Mouse (Mus musculus): Measurements from ENCODE around the gene Klhdc7b. TPM values are rescaled to one million over a fixed set of nuclear protein-coding genes. Genes with fewer than 3 reads are reported as not detected.
"Not testable (repeated sequence)": the region's sequence is repeated elsewhere in the genome, so short reads cannot be mapped to it uniquely, and the experiment has no call there.

The Klhdc7b gene
- polyA plus RNA-seq, 1 experiment = not detected

DNA sequence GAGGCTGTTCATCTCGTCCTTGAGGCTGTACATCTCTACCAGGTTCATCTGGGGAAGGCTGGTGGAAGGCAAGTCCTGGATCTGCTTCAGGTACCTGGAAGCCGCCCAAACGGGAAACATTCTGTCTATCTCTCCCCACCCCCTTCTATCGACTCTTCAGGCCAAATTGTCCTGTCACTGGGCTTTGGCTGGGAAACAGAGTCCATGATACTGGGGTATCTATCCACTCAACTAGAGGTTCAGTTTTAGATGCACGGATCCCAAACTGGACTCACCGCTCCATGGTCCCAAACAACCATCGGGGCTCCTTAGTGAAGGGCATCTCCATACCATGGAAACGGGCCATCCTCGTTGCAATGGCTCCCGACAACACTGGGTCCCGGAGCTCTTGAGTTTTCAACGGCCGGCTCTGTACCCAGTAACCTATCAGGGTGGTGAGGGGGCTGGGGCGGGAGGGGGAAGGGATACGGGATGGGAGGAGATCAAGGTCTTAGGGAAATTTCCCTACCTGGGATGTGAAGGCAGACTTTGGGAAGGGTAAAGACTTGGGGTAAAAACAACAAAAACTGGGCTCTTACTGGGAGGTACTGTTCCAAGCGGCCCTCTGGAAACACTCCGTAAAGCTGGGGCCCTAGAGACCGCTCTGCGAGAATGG, 43.5 kb downstream of the Klhdc7b start:
- no peak for DNase-seq (ENCODE audit: low spot score)

GRCm38 (mm10) chr15:89428821-89429351, 44.2 kb downstream of the Klhdc7b start:
- DNase-seq (ENCODE audit: low spot score) = no peak

DNA sequence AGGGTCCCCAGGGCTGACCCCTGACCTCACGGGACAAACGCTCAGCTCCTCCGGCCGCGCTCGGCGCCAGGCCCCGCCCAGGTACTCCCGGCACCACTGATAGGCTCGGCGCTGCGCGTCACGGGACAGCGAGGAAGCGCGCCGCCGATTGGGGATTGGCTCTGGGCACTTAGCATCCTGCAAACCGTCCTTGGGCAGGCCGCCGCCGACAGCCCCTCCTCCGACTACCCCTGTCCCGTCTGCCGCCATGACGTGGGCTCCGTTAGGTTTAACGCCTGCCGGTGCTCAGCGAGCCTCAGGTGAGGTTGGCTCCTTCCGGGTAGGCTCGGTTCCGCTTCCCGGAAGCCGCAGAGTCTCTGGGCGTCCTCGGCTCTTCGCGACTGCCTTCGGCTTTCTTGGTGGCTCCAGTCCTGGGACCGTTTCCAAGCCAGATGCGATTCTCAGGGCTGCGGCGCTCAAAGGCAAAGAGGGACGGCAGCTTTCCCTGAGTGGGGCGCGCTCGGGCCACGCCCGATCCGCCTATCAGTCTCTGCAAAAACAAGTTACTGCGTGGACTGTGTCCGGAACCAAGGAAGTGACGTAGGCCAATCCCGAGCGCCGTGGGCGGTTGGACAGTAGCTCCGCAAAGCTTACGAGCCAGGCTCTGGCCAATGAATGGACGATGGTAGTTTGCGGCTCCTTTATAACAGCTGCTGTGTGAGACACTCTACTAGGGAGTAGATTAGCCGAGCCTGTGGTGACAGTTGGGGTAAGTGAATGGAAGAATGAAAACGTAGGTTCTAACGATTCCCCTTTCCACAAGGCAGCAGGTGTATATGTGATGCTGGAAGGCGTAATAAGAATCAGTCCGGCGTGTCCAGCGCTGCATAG, 44.9 kb downstream of the Klhdc7b start, which contains the start of the genes C730034F03Rik, Gm44502 and Chkb:
C730034F03Rik (plus strand) TSS at position 238 of the 870 bp plus-strand sequence.
Gm44502 (minus strand) TSS at position 345 of the 870 bp plus-strand sequence.
Chkb (minus strand) TSS at position 557 of the 870 bp plus-strand sequence.
- DNase-seq (ENCODE audit: low spot score) = peak; percentile 83

- DNase-seq (ENCODE audit: low spot score) = no peak
These were observed 45.6 kb downstream of the Klhdc7b start for GRCm38 (mm10) chr15:89430341-89430740.

DNA sequence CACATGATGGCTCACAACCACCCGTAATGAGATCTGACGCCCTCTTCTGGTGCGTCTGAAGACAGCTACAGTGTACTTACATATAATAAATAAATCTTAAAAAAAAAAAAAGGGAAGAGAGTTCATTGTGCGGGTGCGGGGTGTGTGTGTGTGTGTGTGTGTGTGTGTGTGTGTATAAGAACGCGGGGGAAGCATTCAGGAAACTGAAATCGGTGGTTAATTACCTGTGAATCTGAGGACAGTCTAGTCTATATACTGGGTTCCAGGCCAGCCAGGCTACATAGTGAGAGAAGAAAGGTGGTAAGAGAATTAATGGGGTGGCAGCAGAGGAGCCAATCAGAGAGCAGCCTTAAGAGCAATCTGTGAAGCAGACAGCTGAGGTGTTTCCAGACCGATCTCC, 46.1 kb downstream of the Klhdc7b start:
- DNase-seq (ENCODE audit: low spot score) = not testable (repeated sequence)

- DNase-seq (ENCODE audit: low spot score) = no peak
These were observed 46.6 kb downstream of the Klhdc7b start for GRCm38 (mm10) chr15:89431271-89431670.

DNA sequence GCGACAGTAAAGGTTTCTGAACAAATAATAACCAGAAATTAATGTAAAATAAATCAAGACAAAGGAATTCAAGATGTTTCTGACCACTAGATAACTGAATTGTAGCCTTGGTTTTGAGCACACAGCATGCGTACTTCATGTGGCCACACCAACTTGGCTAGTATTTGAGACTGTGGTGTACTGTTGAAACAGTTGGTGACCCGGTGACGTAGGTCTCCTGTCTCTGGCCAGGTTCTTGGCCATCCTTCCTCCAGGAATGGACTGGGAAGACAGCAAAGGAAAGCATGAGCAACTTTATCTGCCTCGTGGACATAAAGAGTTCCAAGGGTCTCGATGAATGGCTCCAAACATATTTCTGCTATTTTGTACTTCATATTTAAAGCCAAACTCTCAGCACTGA, 47.1 kb downstream of the Klhdc7b start:
- no peak for DNase-seq (ENCODE audit: low spot score)

DNA sequence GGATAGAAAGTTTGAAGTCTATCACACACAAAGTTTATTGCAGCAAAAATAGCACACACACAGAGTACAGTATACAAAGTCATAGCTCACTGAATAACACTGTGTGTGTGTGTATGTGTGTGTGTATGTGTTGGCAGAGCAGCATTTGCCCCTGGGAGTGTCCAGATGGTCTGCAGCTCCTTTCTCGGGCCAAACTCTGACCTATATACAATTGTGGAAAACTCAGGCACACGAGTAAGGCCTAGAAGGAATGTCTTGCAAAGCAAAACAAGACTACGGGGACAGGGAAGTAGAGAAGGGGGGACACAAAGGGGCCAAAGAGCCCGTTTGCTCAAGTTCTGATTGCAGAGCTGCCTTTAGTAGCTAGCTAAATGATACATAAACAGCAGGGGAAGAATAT, 48.2 kb downstream of the Klhdc7b start:
- no peak for DNase-seq (ENCODE audit: low spot score)

DNA sequence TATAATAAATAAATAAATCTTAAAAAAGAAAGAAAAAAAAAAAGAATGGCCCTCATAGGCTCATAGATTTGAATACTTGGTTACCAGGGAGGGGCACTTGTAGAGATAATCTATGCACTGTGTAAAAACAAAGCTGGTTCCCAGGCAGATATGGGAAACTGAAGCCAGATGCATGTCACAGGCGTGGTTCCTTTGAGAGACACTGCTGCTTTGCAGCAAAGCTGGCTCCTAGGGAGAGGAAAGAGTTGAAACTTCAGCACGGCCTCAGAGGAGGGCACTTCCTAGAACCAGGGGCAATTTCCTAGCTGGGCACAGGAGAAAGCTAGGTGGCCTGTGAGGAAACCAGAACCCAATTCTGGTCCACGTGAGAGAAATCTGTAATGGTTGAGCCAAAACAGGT, 49.4 kb downstream of the Klhdc7b start:
- DNase-seq (ENCODE audit: low spot score) = no peak

DNA sequence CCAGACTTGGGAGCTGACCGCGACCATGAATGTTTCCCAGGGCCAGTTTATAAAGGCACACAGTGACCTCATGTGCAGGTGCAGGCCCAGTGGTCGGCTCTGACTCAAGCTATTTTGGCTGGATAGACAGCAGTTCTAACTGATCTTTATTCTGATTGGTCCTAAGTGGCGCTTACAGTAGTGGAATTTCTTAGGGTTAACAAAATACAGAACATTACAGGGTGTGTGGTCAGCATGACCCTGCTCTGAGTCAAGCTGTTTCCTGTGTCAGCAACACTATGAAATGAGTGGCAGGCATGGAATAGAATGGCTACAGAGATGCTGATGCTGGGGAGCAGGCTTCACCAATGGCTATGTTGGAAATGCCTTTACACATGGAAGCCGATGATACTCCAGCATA, 51.2 kb downstream of the Klhdc7b start:
- no peak for DNase-seq (ENCODE audit: low spot score)

Other genes with a start within 250 kb of the Klhdc7b start
- 44.5 and 49.8 TPM in 2 replicates for gene Mapk12, start 244.2 kb upstream of the Klhdc7b start, polyA plus RNA-seq (2012; rRNA removed)
- 6.6 and 7.5 TPM in 2 replicates for gene Mapk11, start 235.3 kb upstream of the Klhdc7b start, polyA plus RNA-seq (2012; rRNA removed)
- 171 and 187 TPM in 2 replicates for gene Plxnb2, start 204.1 kb upstream of the Klhdc7b start, polyA plus RNA-seq (2012; rRNA removed)
- 16.0 and 23.8 TPM in 2 replicates for gene Dennd6b, start 188.4 kb upstream of the Klhdc7b start, polyA plus RNA-seq (2012; rRNA removed)
- 29.1 and 41.4 TPM in 2 replicates for gene Ppp6r2, start 173.4 kb upstream of the Klhdc7b start, polyA plus RNA-seq (2012; rRNA removed)
- 85.7 and 112 TPM in 2 replicates for gene Sbf1, start 69.6 kb upstream of the Klhdc7b start, polyA plus RNA-seq (2012; rRNA removed)
- gene Adm2, start 62.2 kb upstream of the Klhdc7b start, polyA plus RNA-seq (2012; rRNA removed) = not detected in 2 replicates
- gene Miox, start 50.5 kb upstream of the Klhdc7b start, polyA plus RNA-seq (2012; rRNA removed) = not detected in 2 replicates
- 15.8 and 26.7 TPM in 2 replicates for gene Lmf2, start 29.3 kb upstream of the Klhdc7b start, polyA plus RNA-seq (2012; rRNA removed)
- gene Ncaph2, start 29.2 kb upstream of the Klhdc7b start, polyA plus RNA-seq (2012; rRNA removed) = 95.7 and 112 TPM in 2 replicates
- gene Sco2, start 11.1 kb upstream of the Klhdc7b start, polyA plus RNA-seq (2012; rRNA removed) = 18.8 and 23.2 TPM in 2 replicates
- gene Tymp, start 7.9 kb upstream of the Klhdc7b start, polyA plus RNA-seq (2012; rRNA removed) = 1.7 and 1.8 TPM in 2 replicates
- 2.7 and 3.0 TPM in 2 replicates for gene Odf3b, start 5.6 kb upstream of the Klhdc7b start, polyA plus RNA-seq (2012; rRNA removed)
- gene Syce3, start 25.6 kb downstream of the Klhdc7b start, polyA plus RNA-seq (2012; rRNA removed) = not detected in 2 replicates
- 2.3 and 2.7 TPM in 2 replicates for gene Cpt1b, start 40.9 kb downstream of the Klhdc7b start, polyA plus RNA-seq (2012; rRNA removed)
- 2.0 and 3.7 TPM in 2 replicates for gene C730034F03Rik, start 44.7 kb downstream of the Klhdc7b start, polyA plus RNA-seq (2012; rRNA removed)
- 0.06 TPM in 2 replicates for gene Gm44502, start 44.8 kb downstream of the Klhdc7b start, polyA plus RNA-seq (2012; rRNA removed)
- gene Chkb, start 45.0 kb downstream of the Klhdc7b start, polyA plus RNA-seq (2012; rRNA removed) = 73.2 and 85.8 TPM in 2 replicates
- 0.25 and 0.32 TPM in 2 replicates for gene Mapk8ip2, start 69.0 kb downstream of the Klhdc7b start, polyA plus RNA-seq (2012; rRNA removed)
- 35.4 TPM in 2 replicates for gene Arsa, start 92.5 kb downstream of the Klhdc7b start, polyA plus RNA-seq (2012; rRNA removed)
- 7.1 and 8.8 TPM in 2 replicates for gene Shank3, start 114.7 kb downstream of the Klhdc7b start, polyA plus RNA-seq (2012; rRNA removed)
- gene Acr, start 183.4 kb downstream of the Klhdc7b start, polyA plus RNA-seq (2012; rRNA removed) = 0.63 and 0.71 TPM in 2 replicates
- 22.2 and 26.8 TPM in 2 replicates for gene Rabl2, start 207.0 kb downstream of the Klhdc7b start, polyA plus RNA-seq (2012; rRNA removed)

Data from urinary bladder, adult 2 months (tissue).